Mouse (Mus musculus) testis, postnatal 10 days (tissue): ENCODE measurements around the gene Tmod1.

Experiments
- DNase-seq: peaks from one replicate; pipeline ENCODE4 v3.0.0; 2021; ENCODE audit warnings: low spot score

Tmod1 gene

GRCm38 (mm10) chr4:46053323-46054107, 14.8 kb downstream of the Tmod1 start:
- no peak for DNase-seq

- DNase-seq = no peak
Measured at GRCm38 (mm10) chr4:46056163-46056562, 17.4 kb downstream of the Tmod1 start.

GRCm38 (mm10) chr4:46061259-46061962, 22.7 kb downstream of the Tmod1 start:
- no peak for DNase-seq

- no peak for DNase-seq
Measured at GRCm38 (mm10) chr4:46063841-46064240, 25.1 kb downstream of the Tmod1 start.

- no peak for DNase-seq
Measured at GRCm38 (mm10) chr4:46064263-46064662, 25.5 kb downstream of the Tmod1 start.

- DNase-seq = no peak
Measured at GRCm38 (mm10) chr4:46064961-46065360, 26.2 kb downstream of the Tmod1 start.

GRCm38 (mm10) chr4:46065695-46066340, 27.1 kb downstream of the Tmod1 start:
- DNase-seq = no peak

GRCm38 (mm10) chr4:46068060-46068459, 29.3 kb downstream of the Tmod1 start:
- DNase-seq = no peak

GRCm38 (mm10) chr4:46068573-46068972, 29.8 kb downstream of the Tmod1 start:
- DNase-seq = no peak

GRCm38 (mm10) chr4:46069851-46070482, 31.2 kb downstream of the Tmod1 start:
- no peak for DNase-seq

GRCm38 (mm10) chr4:46072631-46073030, 33.9 kb downstream of the Tmod1 start:
- no peak for DNase-seq

GRCm38 (mm10) chr4:46073736-46074135, 35.0 kb downstream of the Tmod1 start:
- no peak for DNase-seq

- DNase-seq = no peak
Measured at GRCm38 (mm10) chr4:46075664-46076063, 36.9 kb downstream of the Tmod1 start.

- no peak for DNase-seq
Measured at GRCm38 (mm10) chr4:46076892-46077291, 38.2 kb downstream of the Tmod1 start.

- no peak for DNase-seq
Measured at GRCm38 (mm10) chr4:46080261-46080660, 41.5 kb downstream of the Tmod1 start.

GRCm38 (mm10) chr4:46082555-46082954, 43.8 kb downstream of the Tmod1 start:
- no peak for DNase-seq

GRCm38 (mm10) chr4:46084416-46085172, 45.9 kb downstream of the Tmod1 start:
- DNase-seq = no peak

- no peak for DNase-seq
Measured at GRCm38 (mm10) chr4:46085223-46085811, 46.6 kb downstream of the Tmod1 start.

GRCm38 (mm10) chr4:46086718-46087426, 48.1 kb downstream of the Tmod1 start:
- no peak for DNase-seq

GRCm38 (mm10) chr4:46087427-46087771, 48.7 kb downstream of the Tmod1 start:
- DNase-seq = no peak

GRCm38 (mm10) chr4:46087852-46088251, 49.1 kb downstream of the Tmod1 start:
- no peak for DNase-seq
